Mouse (Mus musculus): Measurements from ENCODE around the gene Akap10.
"Not testable (repeated sequence)": the region's sequence is repeated elsewhere in the genome, so short reads cannot be mapped to it uniquely, and the experiment has no call there.

Gene Akap10

DNA sequence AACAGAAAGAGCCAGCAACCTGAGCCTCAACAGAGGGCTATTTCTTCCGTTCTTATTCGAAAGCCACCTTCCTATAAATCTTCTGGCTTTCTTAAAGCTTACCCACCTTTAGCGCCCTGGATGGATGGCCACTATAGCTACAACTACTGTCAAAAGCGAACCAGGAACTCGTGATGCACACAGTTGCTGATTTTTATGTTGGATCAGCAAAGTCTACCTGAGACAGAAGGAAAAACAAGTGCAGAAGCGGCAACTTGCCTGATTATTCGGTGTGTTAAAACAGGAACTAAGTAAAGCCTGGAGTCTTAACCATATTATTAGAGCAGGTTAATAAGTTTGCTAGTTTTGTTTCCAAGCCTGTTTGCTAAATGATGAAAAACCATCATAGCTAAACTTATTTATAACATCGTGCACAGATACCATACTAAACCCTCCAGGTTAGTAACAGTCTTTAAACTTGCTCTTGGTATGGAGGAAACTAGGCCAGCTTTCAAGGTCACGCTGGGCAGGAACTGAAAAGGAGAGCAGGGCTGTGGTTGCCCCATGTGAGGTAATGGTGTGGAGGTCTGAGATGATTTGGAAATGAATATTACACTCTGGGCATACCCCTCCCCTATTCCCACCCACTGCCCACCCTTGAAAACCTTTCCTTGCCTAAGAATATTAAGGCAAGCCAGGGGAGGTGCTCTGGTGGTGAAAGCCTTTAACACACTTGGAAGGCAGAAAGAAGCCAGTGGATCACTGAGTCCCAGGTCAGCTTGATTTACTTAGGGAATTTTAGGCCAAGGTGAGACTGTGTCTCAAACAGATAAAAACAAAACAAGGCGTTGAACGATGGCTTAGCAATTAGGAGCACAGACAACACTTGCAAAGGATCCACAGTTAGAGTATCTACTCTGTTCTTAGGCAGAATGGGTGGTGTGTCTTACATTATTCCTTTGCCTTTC lies 861 bp upstream of the Akap10 start:
- DNase-seq (ENCODE audit: low read depth): no peak

- no peak for DNase-seq (ENCODE audit: low read depth)
Observed at GRCm38 (mm10) chr11:61929323-61930097, 542 bp downstream of the Akap10 start.

DNA sequence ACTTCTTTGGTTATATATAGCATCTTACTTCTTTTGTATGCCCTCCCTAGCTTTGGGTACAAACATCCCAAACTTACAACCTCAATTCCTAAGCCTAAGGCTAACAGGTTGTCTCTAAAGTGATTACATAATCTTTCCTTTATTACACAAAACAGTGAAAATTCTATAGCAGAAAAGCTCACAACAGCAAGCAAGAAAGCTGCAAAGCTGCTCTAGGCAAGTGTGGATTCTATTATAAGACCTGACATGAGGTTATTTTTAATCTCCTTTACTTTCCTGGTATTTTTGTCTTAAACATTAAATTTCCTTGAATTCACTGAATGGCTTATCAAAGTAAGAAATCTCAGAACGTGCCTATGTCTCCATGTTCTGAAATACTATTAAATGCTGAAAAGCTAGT lies 6.7 kb downstream of the Akap10 start:
- no peak for DNase-seq (ENCODE audit: low read depth)

- DNase-seq (ENCODE audit: low read depth): no peak
Observed at GRCm38 (mm10) chr11:61919702-61920101, 10.3 kb downstream of the Akap10 start.

DNA sequence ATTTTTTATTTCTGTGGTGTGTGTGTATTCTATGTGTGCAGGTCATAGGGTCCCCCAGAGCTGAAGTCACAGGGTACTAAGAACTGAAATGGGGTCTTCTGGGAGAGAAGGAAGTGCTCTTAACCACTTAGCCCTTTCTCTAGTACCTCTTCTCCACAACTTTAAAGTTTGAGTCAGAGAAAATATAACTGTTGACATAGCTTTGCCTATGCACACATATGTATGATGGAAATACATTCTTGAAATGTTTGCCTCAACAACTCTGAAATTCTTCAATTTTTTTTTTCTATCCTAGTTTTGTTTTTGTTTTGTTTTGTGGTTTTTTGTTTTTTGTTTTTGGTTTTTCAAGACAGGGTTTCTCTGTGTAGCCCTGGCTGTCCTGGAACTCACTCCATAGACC lies 21.7 kb downstream of the Akap10 start:
- DNase-seq (ENCODE audit: low read depth): no peak

DNA sequence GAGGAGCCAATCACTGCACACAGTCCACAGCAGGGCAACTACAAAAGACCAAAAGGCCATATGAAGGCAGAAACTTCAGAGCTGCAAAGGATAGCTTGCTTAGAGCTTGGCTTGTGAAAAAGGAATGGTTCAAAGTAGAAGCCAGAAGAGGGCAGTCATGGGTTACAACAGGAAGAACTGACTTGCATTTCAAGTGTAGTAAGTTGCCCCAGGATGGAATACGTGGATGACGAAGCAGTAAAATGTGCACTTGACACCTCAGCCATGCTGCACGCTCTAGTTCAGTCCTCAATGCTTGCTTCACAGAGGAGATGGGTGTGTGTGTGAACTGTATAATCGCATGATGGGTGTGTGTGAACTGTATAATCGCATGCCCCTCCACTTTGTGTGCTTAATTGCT lies 47.9 kb downstream of the Akap10 start:
- DNase-seq (ENCODE audit: low read depth): no peak

DNA sequence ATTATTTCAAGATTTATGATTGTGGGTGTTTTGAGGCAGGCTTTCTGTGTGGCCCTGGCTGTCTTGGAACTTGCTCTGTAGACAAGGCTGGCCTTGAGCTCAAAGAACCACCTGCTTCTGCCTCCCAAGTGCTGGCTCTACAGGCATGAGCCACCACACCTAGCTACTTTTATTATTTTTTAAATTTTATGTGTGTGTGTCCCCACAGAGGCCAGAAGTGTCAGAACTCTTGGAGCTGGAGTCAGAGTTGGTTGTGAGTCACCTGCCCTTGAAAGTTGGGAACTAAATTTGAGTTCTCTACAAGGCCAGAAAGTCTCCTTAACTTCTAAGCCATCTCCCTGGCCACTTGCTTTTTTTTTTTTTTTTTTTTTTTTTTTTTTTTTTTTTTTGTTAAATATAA lies 50.1 kb downstream of the Akap10 start:
- DNase-seq (ENCODE audit: low read depth): no peak

- no peak for DNase-seq (ENCODE audit: low read depth)
Observed at GRCm38 (mm10) chr11:61871881-61872280, 58.2 kb downstream of the Akap10 start.

- no peak for DNase-seq (ENCODE audit: low read depth)
Observed at GRCm38 (mm10) chr11:61866856-61867255, 63.2 kb downstream of the Akap10 start.

GRCm38 (mm10) chr11:61861781-61862547 lies 68.1 kb downstream of the Akap10 start:
- no peak for DNase-seq (ENCODE audit: low read depth)

GRCm38 (mm10) chr11:61859316-61859715 lies 70.7 kb downstream of the Akap10 start:
- DNase-seq (ENCODE audit: low read depth): no peak

DNA sequence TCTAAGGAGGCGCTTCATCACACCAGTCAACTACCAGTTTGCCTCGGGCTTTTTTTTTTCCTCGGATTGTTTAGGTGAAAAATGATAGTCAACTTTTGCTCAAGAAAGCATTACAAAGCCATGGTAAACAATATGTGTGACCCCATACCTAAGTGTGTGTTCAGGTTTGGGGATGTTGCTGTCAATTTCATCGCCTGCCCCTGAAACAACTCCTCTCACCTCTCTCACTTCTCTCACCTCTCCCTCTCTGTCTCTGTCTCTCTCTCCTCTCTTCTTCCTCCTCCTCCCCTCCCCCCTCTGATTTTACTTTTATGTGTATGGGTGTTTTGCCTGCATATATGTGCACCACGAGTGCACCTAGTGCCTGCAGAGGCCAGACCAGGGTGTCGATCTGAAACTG lies 74.5 kb downstream of the Akap10 start:
- DNase-seq (ENCODE audit: low read depth): no peak

DNA sequence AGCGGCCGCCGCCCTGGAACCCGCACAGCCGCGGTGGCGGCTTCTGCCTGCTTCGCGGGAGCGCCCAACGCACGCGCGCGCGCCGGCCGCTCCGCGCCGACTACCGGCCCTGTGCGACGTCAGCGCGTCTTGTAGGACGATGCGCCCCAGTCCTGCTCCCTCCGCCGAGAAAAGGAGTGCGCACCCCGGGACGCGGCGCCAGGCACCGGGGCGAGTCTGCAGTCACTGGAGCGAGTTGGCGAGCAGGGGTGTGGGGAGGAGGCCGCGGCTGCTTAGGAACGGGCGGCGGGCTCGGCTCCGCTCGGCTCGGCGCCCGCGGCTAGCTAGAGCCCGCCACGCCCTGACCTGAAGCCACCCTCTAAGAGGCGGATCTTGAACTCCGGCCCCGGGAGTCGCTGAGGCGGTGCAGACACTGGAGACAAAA lies 75.1 kb downstream of the Akap10 start, which contains the start of gene Ulk2:
TSS of gene Ulk2 (minus strand) at position 86 of the 424 bp plus-strand sequence.
- DNase-seq (ENCODE audit: low read depth): peak; percentile 44

GRCm38 (mm10) chr11:61854211-61854987 lies 75.7 kb downstream of the Akap10 start:
- peak; percentile 25 for DNase-seq (ENCODE audit: low read depth)

DNA sequence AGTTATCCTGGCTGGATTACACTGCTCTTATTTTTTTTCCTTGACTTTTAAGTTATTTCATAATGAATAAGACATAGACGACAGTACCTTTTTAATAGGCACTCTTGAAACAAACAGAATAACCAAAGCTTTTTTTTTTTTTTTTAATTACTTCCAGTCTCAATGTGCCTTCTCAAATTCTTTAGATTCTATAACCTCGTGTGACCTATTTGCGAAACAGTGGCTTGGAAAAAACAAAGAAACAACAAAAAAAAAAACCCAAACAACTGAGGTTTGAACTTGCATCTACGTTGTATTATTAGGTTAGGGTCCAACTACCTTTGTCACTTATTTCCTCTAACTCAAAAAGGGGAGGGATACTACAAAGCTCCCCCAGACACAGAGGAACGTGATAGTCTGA lies 76.4 kb downstream of the Akap10 start:
- no peak for DNase-seq (ENCODE audit: low read depth)

- DNase-seq (ENCODE audit: low read depth): no peak
Observed at GRCm38 (mm10) chr11:61852916-61853315, 77.1 kb downstream of the Akap10 start.

- DNase-seq (ENCODE audit: low read depth): no peak
Observed at GRCm38 (mm10) chr11:61851195-61851594, 78.9 kb downstream of the Akap10 start.

GRCm38 (mm10) chr11:61840663-61841062 lies 89.4 kb downstream of the Akap10 start:
- DNase-seq (ENCODE audit: low read depth): not testable (repeated sequence)

DNA sequence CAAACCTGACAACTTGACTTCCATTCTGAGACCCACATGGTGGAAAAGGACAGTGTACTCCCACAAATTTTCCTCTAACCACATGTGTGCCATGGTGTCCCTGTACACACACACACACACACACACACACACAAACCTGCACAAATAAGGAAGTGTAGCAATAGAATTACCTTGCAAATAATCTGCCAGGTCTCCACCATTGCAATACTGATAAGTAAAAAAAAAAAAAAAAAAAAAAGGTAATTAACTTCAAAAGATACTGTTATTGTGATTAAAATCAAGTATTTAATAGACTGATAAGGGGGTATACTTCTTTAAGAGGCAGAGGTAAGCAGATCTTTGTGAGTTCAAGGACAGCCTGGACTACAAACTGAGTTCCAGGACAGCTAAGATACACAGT lies 90.1 kb downstream of the Akap10 start:
- DNase-seq (ENCODE audit: low read depth): no peak

DNA sequence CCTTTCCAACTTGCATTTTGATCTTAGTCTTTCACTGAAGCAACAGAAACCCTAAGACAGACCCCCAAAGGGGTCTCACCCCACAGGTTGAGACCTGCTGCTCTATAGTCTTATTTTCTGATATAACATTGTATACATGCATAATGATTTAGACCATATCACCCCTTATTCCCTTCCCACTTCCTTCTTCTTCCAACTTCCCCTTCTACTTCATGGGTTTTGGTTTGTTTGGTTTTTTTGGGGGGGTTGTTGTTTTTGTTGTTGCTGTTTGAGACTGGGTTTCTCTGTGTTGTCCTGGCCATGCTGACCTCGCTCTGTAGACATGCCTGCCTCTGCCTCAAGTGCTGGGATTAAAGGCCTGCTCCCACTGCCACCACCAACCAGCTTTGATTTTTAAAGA lies 90.9 kb downstream of the Akap10 start:
- DNase-seq (ENCODE audit: low read depth): no peak

Measured in fibroblast of lung, adult 2 months (primary cell).